Mouse (Mus musculus) heart, postnatal 0 days (tissue): ENCODE results near the gene Tmem60. TPM values are rescaled to one million over a fixed set of nuclear protein-coding genes. Genes with fewer than 3 reads are reported as not detected.

Experiments used
- ATAC-seq: fragments of 200-750 bp; cut with Nextera tagmentation; 2 replicates; pipeline ENCODE4 v1.8.0; 2017; ENCODE audit warnings: low read depth, moderate number of reproducible peaks, moderate library complexity; ENCODE audit not compliant: insufficient read depth
- DNase-seq: peaks from one replicate; pipeline ENCODE4 v3.0.0-alpha.2; 2016; ENCODE audit warnings: low spot score
- H3K27ac ChIP-seq: fragments of 300-500 bp; sonication (generic); 2 replicates; pipeline ENCODE4 v1.5.1; 2014; ENCODE audit warnings: low read depth, mild to moderate bottlenecking
- H3K27me3 ChIP-seq: fragments of 300-500 bp; sonication (generic); 2 replicates; pipeline ENCODE4 v1.6.1; 2014; ENCODE audit warnings: low read length, mixed read lengths; ENCODE audit not compliant: control insufficient read depth, insufficient read depth
- H3K36me3 ChIP-seq: fragments of 300-500 bp; sonication (generic); replicated peaks from 2 replicates; pipeline ENCODE4 v1.6.1; 2014; ENCODE audit warnings: low read length, mixed read lengths; ENCODE audit not compliant: control insufficient read depth, insufficient read depth
- H3K4me1 ChIP-seq: fragments of 300-500 bp; sonication (generic); 2 replicates; pipeline ENCODE4 v1.6.1; 2014; ENCODE audit warnings: antibody characterized with exemption; ENCODE audit not compliant: control insufficient read depth, insufficient read depth
- H3K4me2 ChIP-seq: fragments of 300-500 bp; sonication (generic); 2 replicates; pipeline ENCODE4 v1.6.1; 2014; ENCODE audit warnings: low read depth, mild to moderate bottlenecking, low read length, moderate library complexity
- H3K4me3 ChIP-seq: fragments of 300-500 bp; sonication (generic); 2 replicates; pipeline ENCODE4 v1.5.1; 2014; ENCODE audit warnings: low read depth, low read length
- H3K9ac ChIP-seq: fragments of 300-500 bp; sonication (generic); replicated peaks from 2 replicates; pipeline ENCODE4 v1.6.1; 2014; ENCODE audit warnings: low read depth, low read length, mixed read lengths
- H3K9me3 ChIP-seq: fragments of 300-500 bp; sonication (generic); replicated peaks from 2 replicates; pipeline ENCODE4 v1.6.1; 2016; ENCODE audit warnings: low read length; ENCODE audit not compliant: control insufficient read depth
- CTCF ChIP-seq: IDR thresholded peaks from 2 replicates; pipeline ENCODE4 v1.5.1; 2016; ENCODE audit warnings: antibody characterized with exemption, control low read depth, low read depth
- EP300 ChIP-seq: IDR thresholded peaks from 2 replicates; pipeline ENCODE4 v1.6.1; 2016; ENCODE audit warnings: antibody characterized with exemption, low read depth
- WGBS: fragments of 180-500 bp; shearing (Covaris S2); extraction: QIAGEN DNeasy Blood & Tissue Kit; methylation state at CpG from one replicate; pipeline ENCODE4 v1.1.7; 2014; 5-methylcytosine and 5-hydroxymethylcytosine counted together
- polyA plus RNA-seq: library from polyadenylated mRNA; unstranded; fragments of >200 nt; fragmentation: Nextera tagmentation; extraction: Ambion mirVana; gene quantifications from 2 replicates; pipeline ENCODE4 v1.2.1, GENCODE M21; 2015
- total RNA-seq: library from RNA; depleted of rRNA; stranded (reverse); fragments of >200 nt; gene quantifications from 2 replicates; pipeline ENCODE4 v1.2.3, GENCODE M21; 2014; ENCODE audit warnings: low replicate concordance

Tmem60 gene
- total and polyA plus RNA-seq, 2 experiments from 2014 or later, result 8.4 to 57.5 TPM

- Histone ChIP-seq H3K27ac (no peak overlapping the region), H3K36me3 (no peaks in the 10 kb centered on the region)
Measured at GRCm38 (mm10) chr5:20865193-20865755, 16.7 kb upstream of the Tmem60 start.

GRCm38 (mm10) chr5:20873146-20873545 lies 8.8 kb upstream of the Tmem60 start:
- DNase-seq (no peak), ATAC-seq (no peak)
- Histone ChIP-seq H3K9ac (no peak overlapping the region), H3K4me3 (no peak overlapping the region), H3K27me3 (no peaks in the 10 kb centered on the region), H3K27ac (no peak overlapping the region), H3K4me1 (no peaks in the 10 kb centered on the region), H3K4me2 (no peak overlapping the region), H3K9me3 (no peaks in the 10 kb centered on the region), H3K36me3 (no peaks in the 10 kb centered on the region)
- WGBS, result 63% methylated on average over 1 of the region's 1 CpGs
- TF ChIP-seq EP300 (no peak), CTCF (no peak)

More at GRCm38 (mm10) chr5:20865193-20865755, 16.7 kb upstream of the Tmem60 start:
- Histone ChIP-seq H3K4me3 (no peak overlapping the region), H3K4me2 (no peak overlapping the region), H3K27me3 (no peaks in the 10 kb centered on the region), H3K9me3 (no peaks in the 10 kb centered on the region), H3K4me1 (peaks cover 4% of the 10 kb centered on the region; the same call in 1 of the 2 replicates), H3K9ac (no peak overlapping the region)
- TF ChIP-seq EP300 (no peak), CTCF (no peak)
- 93% methylated on average over 2 of the region's 2 CpGs for WGBS
- DNase-seq (no peak), ATAC-seq (no peak)

- Histone ChIP-seq H3K4me2 (no peak overlapping the region), H3K27ac (no peak overlapping the region; the same call in 1 of the 2 replicates), H3K27me3 (no peaks in the 10 kb centered on the region), H3K4me1 (peaks cover 6% of the 10 kb centered on the region; the same call in 1 of the 2 replicates), H3K36me3 (no peaks in the 10 kb centered on the region), H3K9ac (no peak overlapping the region), H3K9me3 (no peaks in the 10 kb centered on the region), H3K4me3 (no peak overlapping the region)
- 46% methylated on average over 1 of the region's 1 CpGs for WGBS
- TF ChIP-seq CTCF, result no peak
- no peak for TF ChIP-seq EP300
- ATAC-seq, result no peak
- DNase-seq, result no peak
Measured at GRCm38 (mm10) chr5:20876934-20877426, 5.0 kb upstream of the Tmem60 start.

- DNase-seq, result peak; percentile 82
- 36% methylated on average over 2 of the region's 2 CpGs for WGBS
Measured at GRCm38 (mm10) chr5:20880386-20880785, 1.6 kb upstream of the Tmem60 start.

GRCm38 (mm10) chr5:20880797-20881775 lies 905 bp upstream of the Tmem60 start:
- DNase-seq (peak; percentile 33), ATAC-seq (peak; percentile 19)
- H3K27ac ChIP-seq, result peak overlapping the region; percentile 93
- under 1% methylated on average over 45 of the region's 64 CpGs for WGBS
- H3K9ac ChIP-seq, result peak overlapping the region; percentile 90
- peak overlapping the region; percentile 82 for H3K4me3 ChIP-seq
- no peaks in the 10 kb centered on the region for H3K9me3 ChIP-seq
- peaks cover 15% of the 10 kb centered on the region for H3K4me1 ChIP-seq
- H3K36me3 ChIP-seq, result no peaks in the 10 kb centered on the region
- no peak for TF ChIP-seq CTCF
- TF ChIP-seq EP300, result no peak
- H3K4me2 ChIP-seq, result peak overlapping the region; percentile 72
- H3K27me3 ChIP-seq, result no peaks in the 10 kb centered on the region

More at GRCm38 (mm10) chr5:20880386-20880785, 1.6 kb upstream of the Tmem60 start:
- peak overlapping the region; percentile 72 for H3K4me2 ChIP-seq
- peak overlapping the region; percentile 90 for H3K9ac ChIP-seq
- TF ChIP-seq EP300 (no peak), CTCF (no peak)
- peak overlapping the region; percentile 93 for H3K27ac ChIP-seq
- no peaks in the 10 kb centered on the region for H3K27me3 ChIP-seq
- no peaks in the 10 kb centered on the region for H3K9me3 ChIP-seq
- ATAC-seq, result no peak
- H3K4me1 ChIP-seq, result peaks cover 15% of the 10 kb centered on the region
- peak overlapping the region; percentile 82 for H3K4me3 ChIP-seq
- no peaks in the 10 kb centered on the region for H3K36me3 ChIP-seq
